Mouse (Mus musculus): Measurements from ENCODE around the gene Camkmt.

Camkmt gene

GRCm38 (mm10) chr17:85091762-85092161, 1.4 kb downstream of the Camkmt start:
- no peak for DNase-seq

GRCm38 (mm10) chr17:85096396-85096795, 6.0 kb downstream of the Camkmt start:
- DNase-seq: no peak

GRCm38 (mm10) chr17:85098677-85099323, 8.4 kb downstream of the Camkmt start:
- no peak for DNase-seq

- no peak for DNase-seq
Observed at GRCm38 (mm10) chr17:85100232-85100631, 9.9 kb downstream of the Camkmt start.

- DNase-seq: no peak
Observed at GRCm38 (mm10) chr17:85101751-85102150, 11.4 kb downstream of the Camkmt start.

GRCm38 (mm10) chr17:85103310-85103709, 13.0 kb downstream of the Camkmt start:
- DNase-seq: no peak

- no peak for DNase-seq
Observed at GRCm38 (mm10) chr17:85110640-85111039, 20.3 kb downstream of the Camkmt start.

GRCm38 (mm10) chr17:85113441-85113840, 23.1 kb downstream of the Camkmt start:
- no peak for DNase-seq

- DNase-seq: peak; percentile 56
Observed at GRCm38 (mm10) chr17:85116643-85117042, 26.3 kb downstream of the Camkmt start.

- no peak for DNase-seq
Observed at GRCm38 (mm10) chr17:85138393-85138792, 48.0 kb downstream of the Camkmt start.

GRCm38 (mm10) chr17:85141621-85142020, 51.3 kb downstream of the Camkmt start:
- DNase-seq: no peak

- no peak for DNase-seq
Observed at GRCm38 (mm10) chr17:85142495-85143111, 52.3 kb downstream of the Camkmt start.

GRCm38 (mm10) chr17:85144141-85144540, 53.8 kb downstream of the Camkmt start:
- DNase-seq: no peak

GRCm38 (mm10) chr17:85148348-85148747, 58.0 kb downstream of the Camkmt start:
- peak; percentile 44 for DNase-seq

GRCm38 (mm10) chr17:85149211-85149738, 58.9 kb downstream of the Camkmt start:
- DNase-seq: no peak

GRCm38 (mm10) chr17:85151264-85151663, 60.9 kb downstream of the Camkmt start:
- peak; percentile 38 for DNase-seq

- no peak for DNase-seq
Observed at GRCm38 (mm10) chr17:85158202-85158601, 67.8 kb downstream of the Camkmt start.

GRCm38 (mm10) chr17:85159526-85159925, 69.2 kb downstream of the Camkmt start:
- no peak for DNase-seq

- DNase-seq: no peak
Observed at GRCm38 (mm10) chr17:85160786-85161185, 70.4 kb downstream of the Camkmt start.

- DNase-seq: no peak
Observed at GRCm38 (mm10) chr17:85162569-85163271, 72.4 kb downstream of the Camkmt start.

- DNase-seq: peak; percentile 54
Observed at GRCm38 (mm10) chr17:85163272-85163610, 72.9 kb downstream of the Camkmt start.

- DNase-seq: no peak
Observed at GRCm38 (mm10) chr17:85168761-85169160, 78.4 kb downstream of the Camkmt start.

- DNase-seq: no peak
Observed at GRCm38 (mm10) chr17:85170541-85171255, 80.3 kb downstream of the Camkmt start.
